In the genomic region with DNA sequence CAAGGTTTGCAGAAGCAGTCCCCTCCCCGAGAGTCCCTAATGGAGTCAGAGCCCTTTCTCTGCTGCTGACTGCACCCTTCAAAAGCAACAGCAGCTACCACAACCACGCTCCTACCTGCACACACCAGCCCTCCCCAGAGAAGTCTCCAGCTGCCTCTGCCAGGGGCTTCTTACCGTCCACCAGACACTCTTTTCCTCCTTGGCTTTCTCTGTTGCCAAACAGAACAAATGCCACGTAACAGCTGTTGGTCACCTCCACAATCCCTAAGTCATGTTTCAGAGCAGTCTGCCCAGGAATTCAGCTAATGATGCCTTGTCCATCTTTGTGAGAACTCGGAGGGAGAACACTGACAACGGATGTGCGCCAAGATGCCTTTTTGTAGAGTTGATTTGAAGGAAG, we compare ENCODE assay signal across 12 mouse cellular contexts.
DNase-seq lines count a peak whose midpoint lies in the region; ATAC-seq and TF ChIP-seq lines count a peak whose summit lies in the region.
"Had no signal": no experiment of that assay in that cellular context is flagged by ENCODE, and none has a peak within 500 bp of the region (broad histone marks: within the 10 kb centered on the region; RNA-seq: fewer than 3 reads in every experiment).

No protein-coding gene starts in this region.

- H3K27me3 ChIP-seq in intestine, embryonic 16.5 days (replicated peaks; ENCODE audit: control insufficient read depth, insufficient read depth, low read length), result no peaks in the 10 kb centered on the region
- H3K27me3 ChIP-seq in intestine, embryonic 15.5 days (replicated peaks), result no peaks in the 10 kb centered on the region
- no peaks in the 10 kb centered on the region for H3K27me3 ChIP-seq in forebrain, embryonic 12.5 days
- H3K27me3 ChIP-seq in hindbrain, postnatal 0 days (ENCODE audit: insufficient read depth, low read length), result no peaks in the 10 kb centered on the region
- no peaks in the 10 kb centered on the region for H3K27me3 ChIP-seq in neural tube, embryonic 13.5 days

- peaks cover 5% of the 10 kb centered on the region; the same call in 1 of the 2 replicates for H3K4me1 ChIP-seq in intestine, embryonic 16.5 days (ENCODE audit: control insufficient read depth, insufficient read depth, low read length)
- no peaks in the 10 kb centered on the region; the same call in 1 of the 2 replicates for H3K4me1 ChIP-seq in intestine, embryonic 15.5 days (replicated peaks)
- H3K4me1 ChIP-seq in forebrain, embryonic 12.5 days, result peaks cover 93% of the 10 kb centered on the region
- peaks cover 58% of the 10 kb centered on the region for H3K4me1 ChIP-seq in hindbrain, postnatal 0 days (ENCODE audit: insufficient read depth, low read length)
- H3K4me1 ChIP-seq in neural tube, embryonic 13.5 days (replicated peaks), result peaks cover 89% of the 10 kb centered on the region

- peak overlapping the region; percentile 24; the same call in 1 of the 2 replicates for H3K9ac ChIP-seq in intestine, embryonic 16.5 days (ENCODE audit: low read depth, low read length)
- H3K9ac ChIP-seq in intestine, embryonic 15.5 days, result no peak overlapping the region
- peak overlapping the region; percentile 57 for H3K9ac ChIP-seq in forebrain, embryonic 12.5 days
- H3K9ac ChIP-seq in hindbrain, postnatal 0 days (replicated peaks; ENCODE audit: low read length), result no peak overlapping the region
- peak overlapping the region; percentile 55 for H3K9ac ChIP-seq in neural tube, embryonic 13.5 days

- TF ChIP-seq CTCF in hindbrain, postnatal 0 days (IDR thresholded peaks at IDR 0.05; ENCODE audit: low read depth), result no peak

- H3K4me2 ChIP-seq in intestine, embryonic 16.5 days (ENCODE audit: low read depth, low read length), result no peak overlapping the region
- H3K4me2 ChIP-seq in intestine, embryonic 15.5 days (replicated peaks), result no peak overlapping the region
- peak overlapping the region; percentile 61 for H3K4me2 ChIP-seq in forebrain, embryonic 12.5 days
- H3K4me2 ChIP-seq in hindbrain, postnatal 0 days (ENCODE audit: low read depth, low read length), result peak overlapping the region; percentile 31; the same call in 1 of the 2 replicates
- peak overlapping the region; percentile 45 for H3K4me2 ChIP-seq in neural tube, embryonic 13.5 days
- H3K4me2 ChIP-seq: heart, embryonic 11.5 days; liver, embryonic 11.5 days had no signal

- H3K9me3 ChIP-seq in intestine, embryonic 16.5 days (ENCODE audit: control insufficient read depth, low read length), result no peaks in the 10 kb centered on the region
- no peaks in the 10 kb centered on the region for H3K9me3 ChIP-seq in intestine, embryonic 15.5 days
- H3K9me3 ChIP-seq in forebrain, embryonic 12.5 days, result no peaks in the 10 kb centered on the region
- H3K9me3 ChIP-seq in hindbrain, postnatal 0 days (ENCODE audit: low read length), result no peaks in the 10 kb centered on the region
- H3K9me3 ChIP-seq in neural tube, embryonic 13.5 days, result no peaks in the 10 kb centered on the region

- WGBS in intestine, embryonic 16.5 days, result 76% methylated on average over 7 of the region's 7 CpGs
- 85% methylated on average over 7 of the region's 7 CpGs for WGBS in intestine, embryonic 15.5 days
- 52% methylated on average over 7 of the region's 7 CpGs for WGBS in forebrain, embryonic 12.5 days
- WGBS in hindbrain, postnatal 0 days, result 26% methylated on average over 7 of the region's 7 CpGs
- 56% methylated on average over 7 of the region's 7 CpGs for WGBS in neural tube, embryonic 13.5 days

- DNase-seq in hindbrain, postnatal 0 days (ENCODE audit: low spot score), result no peak
- DNase-seq in cerebellum, adult 8-10 months, result no peak
- DNase-seq in right cerebral cortex, postnatal 4 days, result no peak
- DNase-seq in adrenal gland, postnatal 14 days, result no peak
- DNase-seq: kidney, adult 2 months; thymus, postnatal 4 days had no signal

- no peaks in the 10 kb centered on the region; the same call in 1 of the 2 replicates for H3K36me3 ChIP-seq in intestine, embryonic 16.5 days (ENCODE audit: control insufficient read depth, insufficient read depth, low read length)
- no peaks in the 10 kb centered on the region for H3K36me3 ChIP-seq in intestine, embryonic 15.5 days
- H3K36me3 ChIP-seq in forebrain, embryonic 12.5 days (replicated peaks), result peaks cover 30% of the 10 kb centered on the region
- no peaks in the 10 kb centered on the region for H3K36me3 ChIP-seq in hindbrain, postnatal 0 days (ENCODE audit: insufficient read depth, low read length)
- H3K36me3 ChIP-seq in neural tube, embryonic 13.5 days, result peaks cover 8% of the 10 kb centered on the region

- ATAC-seq in intestine, embryonic 16.5 days, result no peak
- ATAC-seq in intestine, embryonic 15.5 days, result no peak
- no peak for ATAC-seq in forebrain, embryonic 12.5 days (ENCODE audit: low FRiP score)
- no peak for ATAC-seq in hindbrain, postnatal 0 days
- no peak for ATAC-seq in neural tube, embryonic 13.5 days (ENCODE audit: low read depth)

- no peak overlapping the region for H3K4me3 ChIP-seq in intestine, embryonic 16.5 days (ENCODE audit: low read length)
- H3K4me3 ChIP-seq in intestine, embryonic 15.5 days (replicated peaks), result no peak overlapping the region
- H3K4me3 ChIP-seq in forebrain, embryonic 12.5 days (replicated peaks), result peak overlapping the region; percentile 29
- no peak overlapping the region for H3K4me3 ChIP-seq in hindbrain, postnatal 0 days (ENCODE audit: low read length)
- peak overlapping the region; percentile 11 for H3K4me3 ChIP-seq in neural tube, embryonic 13.5 days

- H3K27ac ChIP-seq in intestine, embryonic 16.5 days (ENCODE audit: low read length), result no peak overlapping the region
- H3K27ac ChIP-seq in intestine, embryonic 15.5 days, result no peak overlapping the region
- H3K27ac ChIP-seq in forebrain, embryonic 12.5 days, result peak overlapping the region; percentile 98
- peak overlapping the region; percentile 36; the same call in 1 of the 2 replicates for H3K27ac ChIP-seq in hindbrain, postnatal 0 days
- H3K27ac ChIP-seq in neural tube, embryonic 13.5 days (replicated peaks), result peak overlapping the region; percentile 69

Comparison
In these comparisons a context has a peak if more than half of its experiments do, and no peak if none do; other contexts are left out.
1. H3K9ac ChIP-seq: peak in intestine, embryonic 16.5 days (single experiment), forebrain, embryonic 12.5 days (single experiment) and neural tube, embryonic 13.5 days (single experiment); none in intestine, embryonic 15.5 days (single experiment) and hindbrain, postnatal 0 days (single experiment).
2. H3K27ac ChIP-seq: peak in forebrain, embryonic 12.5 days (single experiment), hindbrain, postnatal 0 days (single experiment) and neural tube, embryonic 13.5 days (single experiment); none in intestine, embryonic 16.5 days (single experiment) and intestine, embryonic 15.5 days (single experiment).
3. H3K4me2 ChIP-seq: peak in forebrain, embryonic 12.5 days (single experiment), hindbrain, postnatal 0 days (single experiment) and neural tube, embryonic 13.5 days (single experiment); none in intestine, embryonic 16.5 days (single experiment) and intestine, embryonic 15.5 days (single experiment).
4. H3K4me3 ChIP-seq: peak in forebrain, embryonic 12.5 days (single experiment) and neural tube, embryonic 13.5 days (single experiment); none in intestine, embryonic 16.5 days (single experiment), intestine, embryonic 15.5 days (single experiment) and hindbrain, postnatal 0 days (single experiment).